Mouse (Mus musculus): Measurements from ENCODE around the gene Dgki. TPM values are rescaled to one million over a fixed set of nuclear protein-coding genes. Genes with fewer than 3 reads are reported as not detected.

The Dgki gene
- polyA plus RNA-seq, 1 experiment from 2014 or later: 0.20 TPM

DNA sequence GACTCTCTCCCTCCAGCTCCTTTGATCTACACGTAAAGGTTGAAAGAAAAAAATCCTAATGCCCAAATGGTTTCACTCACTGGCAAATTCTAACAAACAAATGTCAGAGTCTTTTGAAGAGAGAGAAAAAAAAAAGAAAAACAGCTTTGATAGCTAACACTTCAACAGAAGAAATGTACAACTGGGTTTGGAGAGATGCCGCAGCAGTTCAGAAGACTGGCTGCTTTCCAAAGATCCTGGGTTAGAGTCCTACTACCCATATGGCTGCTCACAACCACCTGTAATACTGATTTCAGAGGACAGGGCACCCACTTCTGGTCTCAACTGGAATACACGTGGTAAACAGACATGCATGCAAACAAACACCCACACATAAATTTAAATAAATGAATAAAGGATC lies 309.8 kb downstream of the Dgki start:
- 64% methylated on average over 3 of the region's 3 CpGs for WGBS (ENCODE audit: insufficient replicate concordance)
- Histone ChIP-seq H3K36me3 (ENCODE audit: control insufficient read depth, insufficient read depth) (no peaks in the 10 kb centered on the region), H3K9me3 (replicated peaks; ENCODE audit: control insufficient read depth, low read length) (no peaks in the 10 kb centered on the region), H3K4me2 (ENCODE audit: low read depth, low read length) (no peak overlapping the region), H3K27ac (ENCODE audit: low read length) (no peak overlapping the region), H3K9ac (ENCODE audit: low read depth, low read length) (no peak overlapping the region), H3K4me3 (ENCODE audit: low read depth, low read length) (no peak overlapping the region), H3K27me3 (ENCODE audit: control insufficient read depth, insufficient read depth, low read depth, low read length) (no peaks in the 10 kb centered on the region), H3K4me1 (ENCODE audit: control insufficient read depth, low read depth, low read length) (no peaks in the 10 kb centered on the region)
- no peak for ATAC-seq (ENCODE audit: low read depth)

DNA sequence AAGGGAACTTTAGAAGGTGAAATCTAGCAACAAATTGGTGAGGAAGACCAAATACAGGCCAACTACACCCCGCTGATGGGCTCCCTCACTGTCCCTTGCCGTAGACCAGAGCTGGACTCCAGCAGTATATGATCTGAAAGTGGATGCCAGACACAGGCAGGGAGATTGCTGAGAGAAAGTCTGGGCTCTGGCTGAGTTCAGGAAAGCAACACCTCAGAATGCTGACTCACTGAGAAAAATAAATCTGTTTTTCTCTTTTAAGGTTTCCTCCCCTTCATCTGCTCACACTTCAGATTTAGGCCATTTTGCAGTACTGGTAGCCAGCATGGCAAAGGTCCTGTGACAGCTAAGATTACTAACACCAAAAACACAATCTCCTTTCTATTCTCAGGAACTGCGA lies 311.2 kb downstream of the Dgki start:
- Histone ChIP-seq H3K9me3 (replicated peaks; ENCODE audit: control insufficient read depth, low read length) (no peaks in the 10 kb centered on the region), H3K27me3 (ENCODE audit: control insufficient read depth, insufficient read depth, low read depth, low read length) (no peaks in the 10 kb centered on the region), H3K36me3 (ENCODE audit: control insufficient read depth, insufficient read depth) (no peaks in the 10 kb centered on the region), H3K9ac (ENCODE audit: low read depth, low read length) (no peak overlapping the region), H3K4me1 (ENCODE audit: control insufficient read depth, low read depth, low read length) (no peaks in the 10 kb centered on the region), H3K4me3 (ENCODE audit: low read depth, low read length) (no peak overlapping the region), H3K4me2 (ENCODE audit: low read depth, low read length) (no peak overlapping the region), H3K27ac (ENCODE audit: low read length) (no peak overlapping the region)
- 63% methylated on average over 3 of the region's 3 CpGs for WGBS (ENCODE audit: insufficient replicate concordance)
- ATAC-seq (ENCODE audit: low read depth): no peak

DNA sequence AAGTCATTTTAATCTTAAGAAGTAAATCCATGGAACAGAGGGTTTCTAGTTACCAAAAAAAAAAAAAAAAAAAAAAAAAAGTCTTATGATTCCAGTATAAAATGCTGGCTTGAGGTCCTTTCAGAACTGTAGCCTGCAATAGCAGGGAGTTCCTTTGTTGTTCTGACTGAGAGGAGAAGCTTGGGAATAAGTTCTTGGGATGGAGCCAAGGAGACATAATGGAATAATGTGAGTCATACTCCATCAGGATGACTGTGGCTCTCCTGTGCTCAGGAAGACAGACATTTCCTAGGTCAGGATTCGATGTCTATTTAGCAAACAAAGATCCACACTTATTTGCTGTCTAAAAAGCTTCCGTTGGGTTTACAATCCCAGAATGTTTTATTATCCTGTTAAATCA lies 318.3 kb downstream of the Dgki start:
- Histone ChIP-seq H3K27me3 (ENCODE audit: control insufficient read depth, insufficient read depth, low read depth, low read length) (no peaks in the 10 kb centered on the region), H3K4me3 (ENCODE audit: low read depth, low read length) (no peak overlapping the region), H3K4me1 (ENCODE audit: control insufficient read depth, low read depth, low read length) (no peaks in the 10 kb centered on the region), H3K9me3 (replicated peaks; ENCODE audit: control insufficient read depth, low read length) (no peaks in the 10 kb centered on the region), H3K27ac (ENCODE audit: low read length) (no peak overlapping the region), H3K36me3 (ENCODE audit: control insufficient read depth, insufficient read depth) (no peaks in the 10 kb centered on the region), H3K4me2 (ENCODE audit: low read depth, low read length) (no peak overlapping the region), H3K9ac (ENCODE audit: low read depth, low read length) (no peak overlapping the region)
- WGBS (ENCODE audit: insufficient replicate concordance): 66% methylated on average over 2 of the region's 2 CpGs
- no peak for ATAC-seq (ENCODE audit: low read depth)

- 21% methylated on average over 5 of the region's 5 CpGs for WGBS (ENCODE audit: insufficient replicate concordance)
- H3K9ac ChIP-seq (ENCODE audit: low read depth, low read length): no peak overlapping the region
- H3K27me3 ChIP-seq (ENCODE audit: control insufficient read depth, insufficient read depth, low read depth, low read length): no peaks in the 10 kb centered on the region
- H3K36me3 ChIP-seq (ENCODE audit: control insufficient read depth, insufficient read depth): no peaks in the 10 kb centered on the region
- no peak overlapping the region for H3K27ac ChIP-seq (ENCODE audit: low read length)
- H3K4me3 ChIP-seq (ENCODE audit: low read depth, low read length): no peak overlapping the region
- no peak overlapping the region for H3K4me2 ChIP-seq (ENCODE audit: low read depth, low read length)
- H3K4me1 ChIP-seq (ENCODE audit: control insufficient read depth, low read depth, low read length): no peaks in the 10 kb centered on the region
- ATAC-seq (ENCODE audit: low read depth): no peak
- H3K9me3 ChIP-seq (replicated peaks; ENCODE audit: control insufficient read depth, low read length): no peaks in the 10 kb centered on the region
Observed at GRCm38 (mm10) chr6:36980475-36980874, 319.5 kb downstream of the Dgki start.

DNA sequence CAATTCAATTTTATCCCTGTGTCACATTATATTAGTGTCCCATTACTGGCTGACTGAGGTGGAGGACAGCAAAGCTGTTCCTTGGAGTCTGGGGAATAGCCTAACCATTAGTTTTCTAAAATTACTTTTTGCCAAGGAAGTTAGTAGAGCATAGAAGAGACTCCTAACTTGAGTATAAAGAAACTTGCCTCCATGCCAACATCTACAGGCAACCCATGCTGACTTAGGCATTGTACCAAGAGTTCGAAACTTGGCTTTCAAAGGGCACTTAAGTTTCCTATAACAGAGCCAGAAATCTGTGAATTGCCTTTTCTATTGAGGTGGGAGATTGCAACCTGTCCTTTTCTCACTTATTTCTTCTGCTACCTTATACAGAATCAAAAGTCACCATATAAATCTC lies 321.8 kb downstream of the Dgki start:
- 63% methylated on average over 1 of the region's 1 CpGs for WGBS (ENCODE audit: insufficient replicate concordance)
- Histone ChIP-seq H3K9me3 (replicated peaks; ENCODE audit: control insufficient read depth, low read length) (no peaks in the 10 kb centered on the region), H3K4me3 (ENCODE audit: low read depth, low read length) (no peak overlapping the region), H3K27me3 (ENCODE audit: control insufficient read depth, insufficient read depth, low read depth, low read length) (no peaks in the 10 kb centered on the region), H3K27ac (ENCODE audit: low read length) (no peak overlapping the region), H3K4me1 (ENCODE audit: control insufficient read depth, low read depth, low read length) (no peaks in the 10 kb centered on the region), H3K36me3 (ENCODE audit: control insufficient read depth, insufficient read depth) (no peaks in the 10 kb centered on the region), H3K9ac (ENCODE audit: low read depth, low read length) (no peak overlapping the region), H3K4me2 (ENCODE audit: low read depth, low read length) (no peak overlapping the region)
- no peak for ATAC-seq (ENCODE audit: low read depth)

GRCm38 (mm10) chr6:36973096-36973495 lies 326.9 kb downstream of the Dgki start:
- Histone ChIP-seq H3K4me2 (ENCODE audit: low read depth, low read length) (no peak overlapping the region), H3K4me3 (ENCODE audit: low read depth, low read length) (no peak overlapping the region), H3K36me3 (ENCODE audit: control insufficient read depth, insufficient read depth) (no peaks in the 10 kb centered on the region), H3K9me3 (replicated peaks; ENCODE audit: control insufficient read depth, low read length) (no peaks in the 10 kb centered on the region), H3K4me1 (ENCODE audit: control insufficient read depth, low read depth, low read length) (no peaks in the 10 kb centered on the region), H3K27ac (ENCODE audit: low read length) (no peak overlapping the region), H3K27me3 (ENCODE audit: control insufficient read depth, insufficient read depth, low read depth, low read length) (no peaks in the 10 kb centered on the region), H3K9ac (ENCODE audit: low read depth, low read length) (no peak overlapping the region)
- no peak for ATAC-seq (ENCODE audit: low read depth)
- 57% methylated on average over 9 of the region's 9 CpGs for whole genome bisulfite sequencing (ENCODE audit: insufficient replicate concordance)

DNA sequence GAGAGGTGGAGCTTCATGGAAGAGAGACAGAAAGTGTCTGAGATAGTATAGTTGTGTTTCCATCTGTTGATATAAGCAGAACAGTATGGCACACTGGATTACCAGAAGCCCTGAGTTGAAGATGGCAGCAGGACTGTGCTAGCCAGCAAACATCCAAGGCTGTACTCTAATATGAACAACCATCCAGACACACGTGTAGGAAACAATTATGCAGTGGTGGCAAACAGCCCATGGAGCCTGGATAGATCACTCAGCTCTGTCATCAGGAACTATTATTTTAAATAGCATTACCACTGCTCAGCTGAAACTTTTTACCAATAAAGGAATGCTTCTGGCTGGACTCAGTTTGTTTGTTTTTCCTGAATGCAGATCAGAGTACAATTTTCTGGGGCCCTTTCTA lies 327.5 kb downstream of the Dgki start:
- H3K27me3 ChIP-seq (ENCODE audit: control insufficient read depth, insufficient read depth, low read depth, low read length): no peaks in the 10 kb centered on the region
- no peak overlapping the region for H3K4me2 ChIP-seq (ENCODE audit: low read depth, low read length)
- H3K4me1 ChIP-seq (ENCODE audit: control insufficient read depth, low read depth, low read length): no peaks in the 10 kb centered on the region
- H3K36me3 ChIP-seq (ENCODE audit: control insufficient read depth, insufficient read depth): no peaks in the 10 kb centered on the region
- no peak overlapping the region for H3K4me3 ChIP-seq (ENCODE audit: low read depth, low read length)
- WGBS (ENCODE audit: insufficient replicate concordance): 55% methylated on average over 1 of the region's 1 CpGs
- H3K9me3 ChIP-seq (replicated peaks; ENCODE audit: control insufficient read depth, low read length): no peaks in the 10 kb centered on the region
- H3K9ac ChIP-seq (ENCODE audit: low read depth, low read length): no peak overlapping the region
- no peak for ATAC-seq (ENCODE audit: low read depth)
- H3K27ac ChIP-seq (ENCODE audit: low read length): no peak overlapping the region

- Histone ChIP-seq H3K9ac (ENCODE audit: low read depth, low read length) (no peak overlapping the region), H3K36me3 (ENCODE audit: control insufficient read depth, insufficient read depth) (no peaks in the 10 kb centered on the region), H3K4me3 (ENCODE audit: low read depth, low read length) (no peak overlapping the region), H3K4me2 (ENCODE audit: low read depth, low read length) (no peak overlapping the region), H3K4me1 (ENCODE audit: control insufficient read depth, low read depth, low read length) (no peaks in the 10 kb centered on the region), H3K9me3 (replicated peaks; ENCODE audit: control insufficient read depth, low read length) (no peaks in the 10 kb centered on the region), H3K27me3 (ENCODE audit: control insufficient read depth, insufficient read depth, low read depth, low read length) (no peaks in the 10 kb centered on the region), H3K27ac (ENCODE audit: low read length) (no peak overlapping the region)
- WGBS (ENCODE audit: insufficient replicate concordance): 70% methylated on average over 5 of the region's 5 CpGs
- ATAC-seq (ENCODE audit: low read depth): no peak
Observed at GRCm38 (mm10) chr6:36969249-36969885, 330.6 kb downstream of the Dgki start.

DNA sequence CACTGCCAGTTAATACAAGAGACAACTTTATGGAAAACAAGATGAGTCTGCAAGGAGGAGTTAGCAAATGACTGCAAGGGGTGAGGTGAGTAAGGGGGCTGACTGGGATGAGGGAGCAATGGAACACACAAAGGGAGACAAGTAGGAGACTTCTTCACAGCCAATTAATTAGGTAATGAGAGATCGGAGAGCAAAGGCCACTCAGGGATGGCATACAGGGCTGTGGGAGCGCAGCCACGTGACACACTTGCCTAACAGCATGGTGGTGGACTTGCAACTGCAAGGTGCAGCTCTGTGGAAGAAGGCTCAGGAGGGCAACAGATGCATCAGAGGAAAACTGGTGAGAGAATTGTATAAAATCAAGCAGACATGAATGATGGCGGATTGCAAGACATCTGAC lies 339.3 kb downstream of the Dgki start:
- Histone ChIP-seq H3K27ac (ENCODE audit: low read length) (no peak overlapping the region), H3K4me3 (ENCODE audit: low read depth, low read length) (no peak overlapping the region), H3K9ac (ENCODE audit: low read depth, low read length) (no peak overlapping the region), H3K36me3 (ENCODE audit: control insufficient read depth, insufficient read depth) (no peaks in the 10 kb centered on the region), H3K4me2 (ENCODE audit: low read depth, low read length) (no peak overlapping the region), H3K27me3 (ENCODE audit: control insufficient read depth, insufficient read depth, low read depth, low read length) (no peaks in the 10 kb centered on the region), H3K9me3 (replicated peaks; ENCODE audit: control insufficient read depth, low read length) (no peaks in the 10 kb centered on the region), H3K4me1 (ENCODE audit: control insufficient read depth, low read depth, low read length) (no peaks in the 10 kb centered on the region)
- no peak for ATAC-seq (ENCODE audit: low read depth)
- 70% methylated on average over 4 of the region's 4 CpGs for WGBS (ENCODE audit: insufficient replicate concordance)
